Mouse (Mus musculus) adrenal gland (tissue): ENCODE data around the gene Tex45.

Experiments used
- intact Hi-C: fragments of 180-260 bp; cut with DNase I; formaldehyde crosslinking; loops from one replicate; pipeline ENCODE4 v1.15.1; 2025

Tex45 gene

GRCm38 (mm10) chr8:3485192-3485591, 14.5 kb downstream of the Tex45 start:
- intact Hi-C loops, result no loop called here

- intact Hi-C loops, result no loop called here
These were observed 22.5 kb downstream of the Tex45 start, which contains the start of gene Zfp358 for GRCm38 (mm10) chr8:3492901-3493844. Gene Zfp358, plus strand, starts transcription at chr8:3493138.

- intact Hi-C loops, result no loop called here
These were observed 23.2 kb downstream of the Tex45 start for GRCm38 (mm10) chr8:3493845-3494208.

GRCm38 (mm10) chr8:3495578-3496427, 25.1 kb downstream of the Tex45 start:
- intact Hi-C loops, result no loop called here

- intact Hi-C loops, result no loop called here
These were observed 25.7 kb downstream of the Tex45 start for GRCm38 (mm10) chr8:3496428-3496748.

- intact Hi-C loops, result no loop called here
These were observed 27.9 kb downstream of the Tex45 start for GRCm38 (mm10) chr8:3498583-3498982.

- intact Hi-C loops, result no loop called here
These were observed 29.1 kb downstream of the Tex45 start for GRCm38 (mm10) chr8:3499751-3500150.

GRCm38 (mm10) chr8:3500235-3501090, 29.8 kb downstream of the Tex45 start, which contains the start of gene Mcoln1:
Gene Mcoln1, plus strand, starts transcription at chr8:3500457.
- intact Hi-C loops, result no loop called here

- intact Hi-C loops, result no loop called here
These were observed 31.6 kb downstream of the Tex45 start for GRCm38 (mm10) chr8:3502217-3502616.

- intact Hi-C loops, result no loop called here
These were observed 37.5 kb downstream of the Tex45 start for GRCm38 (mm10) chr8:3507979-3508754.

GRCm38 (mm10) chr8:3514681-3515247, 44.1 kb downstream of the Tex45 start:
- intact Hi-C loops, result no loop called here

- intact Hi-C loops, result no loop called here
These were observed 44.6 kb downstream of the Tex45 start, which contains the start of gene Pnpla6 for GRCm38 (mm10) chr8:3515260-3515671. Gene Pnpla6, plus strand, starts transcription at chr8:3515384.

GRCm38 (mm10) chr8:3515771-3516417, 45.2 kb downstream of the Tex45 start:
- intact Hi-C loops, result no loop called here

GRCm38 (mm10) chr8:3516450-3517116, 45.9 kb downstream of the Tex45 start:
- intact Hi-C loops, result no loop called here

- intact Hi-C loops, result no loop called here
These were observed 46.4 kb downstream of the Tex45 start for GRCm38 (mm10) chr8:3517117-3517495.

- intact Hi-C loops, result no loop called here
These were observed 51.5 kb downstream of the Tex45 start for GRCm38 (mm10) chr8:3522007-3522697.

GRCm38 (mm10) chr8:3530816-3531215, 60.2 kb downstream of the Tex45 start:
- intact Hi-C loops, result no loop called here

- intact Hi-C loops, result no loop called here
These were observed 61.3 kb downstream of the Tex45 start for GRCm38 (mm10) chr8:3531936-3532335.
